Mouse (Mus musculus) CD4-positive, CD25-positive, alpha-beta regulatory T cell, adult 2 months (primary cell): Measurements from ENCODE around the gene Fbxl22.

Experiments used
- DNase-seq: peaks from one replicate; pipeline ENCODE4 v3.0.0-alpha.2; 2012; ENCODE audit warnings: low read depth, low spot score

Gene Fbxl22

DNA sequence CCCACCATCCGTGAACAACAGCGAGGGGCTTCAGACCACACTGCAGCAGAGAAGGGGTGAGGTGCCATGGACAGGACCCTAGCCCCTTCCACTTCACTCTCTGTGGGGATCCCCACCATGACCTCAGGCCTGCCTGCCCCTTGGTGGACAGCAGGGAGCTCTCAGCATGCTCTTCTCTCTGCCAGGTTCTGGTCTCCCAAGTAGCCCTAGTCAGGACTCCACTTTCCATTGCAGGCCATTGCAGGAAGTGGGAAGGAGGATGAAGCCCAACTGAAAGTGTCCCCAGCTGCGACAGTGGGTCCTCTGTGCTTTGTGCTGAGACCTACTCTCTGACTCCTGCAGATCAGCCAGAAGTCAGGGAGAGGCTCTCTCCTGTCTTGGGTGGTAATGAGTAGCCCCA lies 6.7 kb downstream of the Fbxl22 start:
- no peak for DNase-seq

DNA sequence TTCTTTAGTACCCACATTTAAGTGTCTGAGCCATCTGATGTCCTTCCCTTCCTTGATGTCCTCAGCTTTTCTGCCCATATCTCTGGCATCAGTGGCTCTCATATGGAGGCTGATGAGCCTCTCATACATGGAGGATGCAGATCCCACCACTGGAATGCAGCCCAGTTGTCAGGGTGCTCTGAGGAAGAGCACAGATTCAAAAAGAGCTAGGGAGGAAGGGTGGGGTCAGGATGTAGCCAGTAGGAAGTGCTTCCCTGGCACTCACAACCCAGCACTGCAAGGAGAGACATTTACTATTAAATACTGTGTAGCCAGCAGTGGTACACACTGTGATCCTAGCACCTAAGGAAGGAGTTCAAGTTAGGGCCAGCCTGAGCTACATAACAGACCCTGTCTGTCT lies 8.0 kb downstream of the Fbxl22 start:
- no peak for DNase-seq

DNA sequence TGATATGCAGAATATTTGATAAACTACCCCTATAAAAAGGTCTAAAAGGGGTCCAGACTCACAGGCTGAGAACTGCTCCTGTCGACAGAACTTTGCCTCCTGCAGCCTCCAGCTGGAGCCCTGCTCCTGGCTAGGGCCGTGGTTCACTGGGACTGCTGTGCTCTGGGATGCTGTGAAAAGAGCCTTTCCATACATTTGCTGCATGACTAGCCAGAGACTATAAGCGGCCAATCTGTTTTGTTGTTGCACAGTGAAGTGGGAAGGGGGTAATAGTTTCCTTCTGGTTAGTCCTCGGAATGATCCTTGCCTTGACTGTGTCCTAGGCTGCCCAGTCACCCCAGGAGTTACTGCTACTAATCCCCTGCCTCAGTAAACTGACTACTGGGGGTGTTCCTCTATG lies 8.4 kb downstream of the Fbxl22 start:
- DNase-seq = no peak

DNA sequence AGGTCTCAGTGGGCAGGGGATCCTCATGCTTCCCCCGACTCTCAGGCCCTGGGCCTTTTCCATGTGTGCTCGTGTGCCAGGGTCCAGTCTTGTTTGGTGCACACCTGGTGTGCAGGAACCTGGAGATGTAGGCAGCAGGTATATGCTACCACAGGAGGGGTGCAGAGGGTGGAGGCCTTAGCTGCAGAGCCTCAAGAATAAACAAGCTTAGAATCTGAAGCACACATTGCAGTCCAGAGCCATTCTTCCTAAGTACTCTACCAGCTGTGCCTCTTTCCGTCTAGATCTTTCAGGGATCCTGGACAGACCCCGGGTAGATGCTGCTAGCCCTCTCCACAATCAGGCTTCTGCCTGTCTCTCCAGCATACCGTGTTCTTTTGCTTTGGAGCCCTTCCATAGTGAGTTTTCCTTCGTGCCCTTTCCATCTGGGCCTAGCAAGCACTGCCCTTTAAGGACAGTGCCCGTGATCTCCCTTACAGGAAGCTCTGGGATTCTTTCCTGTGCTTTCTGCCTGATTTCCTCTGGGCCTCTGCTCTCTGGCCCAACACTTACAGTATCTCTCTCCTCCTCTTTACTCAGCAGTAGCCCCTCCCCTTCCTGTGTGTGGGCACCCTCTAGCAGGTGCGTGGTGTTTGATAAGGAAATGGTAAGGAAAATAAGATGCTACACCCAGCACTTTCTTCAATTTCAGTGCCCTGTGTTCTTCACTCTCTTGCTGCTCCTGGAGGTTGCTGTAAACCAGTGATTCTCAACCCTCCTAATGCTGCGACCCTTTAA lies 9.1 kb downstream of the Fbxl22 start:
- DNase-seq = peak; percentile 84

DNA sequence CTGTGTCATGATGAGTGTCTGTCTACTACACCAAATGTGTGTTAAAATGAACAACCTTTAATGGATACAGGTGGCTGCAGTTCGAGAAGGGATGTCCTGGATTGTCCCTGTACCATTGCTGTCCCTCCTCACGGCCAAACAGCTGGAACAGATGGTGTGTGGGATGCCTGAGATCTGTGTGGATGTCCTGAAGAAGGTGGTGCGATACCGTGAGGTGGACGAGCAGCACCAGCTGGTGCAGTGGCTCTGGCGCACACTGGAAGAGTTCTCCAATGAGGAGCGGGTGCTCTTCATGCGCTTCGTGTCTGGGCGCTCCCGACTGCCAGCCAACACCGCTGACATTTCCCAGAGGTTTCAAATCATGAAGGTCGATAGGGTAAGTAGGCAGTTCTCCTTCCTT lies 9.9 kb downstream of the Fbxl22 start:
- DNase-seq = no peak

DNA sequence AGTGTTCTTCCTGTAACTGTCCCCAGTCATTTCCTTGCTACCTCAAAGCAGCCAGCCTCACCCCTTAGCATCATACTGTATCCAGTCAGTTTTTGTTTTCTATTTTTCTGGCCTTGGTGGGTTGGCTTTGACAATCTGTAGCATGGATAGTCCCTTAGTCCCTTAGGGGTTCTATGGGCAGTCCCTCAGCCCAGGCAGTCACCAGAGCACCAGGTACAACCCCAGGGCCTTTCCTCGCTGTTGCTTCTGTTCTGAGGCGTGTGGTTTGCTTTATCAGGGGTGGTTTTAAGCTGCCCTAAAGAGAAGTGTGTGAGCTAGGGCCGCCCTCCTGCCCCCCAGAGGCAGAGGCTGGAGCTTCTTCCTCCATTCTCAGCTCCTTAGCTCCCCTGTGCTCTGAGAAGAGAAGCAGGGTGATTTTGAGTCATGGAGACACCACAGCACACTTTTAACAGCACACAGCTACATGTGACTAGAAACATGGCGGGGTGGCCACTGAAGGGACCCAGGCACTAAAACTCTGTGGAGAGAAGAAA lies 10.4 kb downstream of the Fbxl22 start:
- DNase-seq = peak; percentile 73

DNA sequence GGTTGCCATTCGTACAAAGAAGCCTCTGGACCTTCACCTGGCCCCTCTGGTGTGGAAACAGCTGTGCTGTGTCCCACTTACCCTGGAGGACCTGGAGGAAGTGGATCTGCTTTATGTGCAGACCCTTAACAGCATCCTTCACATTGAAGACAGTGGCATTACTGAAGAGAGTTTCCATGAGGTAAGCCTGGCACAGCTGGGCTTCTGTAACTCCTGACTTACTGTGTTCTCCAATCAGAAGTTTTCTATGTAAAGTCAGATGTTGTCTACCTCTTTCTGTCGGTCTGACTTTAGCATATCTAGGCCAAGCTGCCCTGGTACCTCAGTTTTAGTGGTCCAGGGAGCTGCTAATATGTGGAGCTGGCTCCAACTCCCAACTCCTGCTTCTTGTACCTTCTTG lies 13.1 kb downstream of the Fbxl22 start:
- DNase-seq = no peak

DNA sequence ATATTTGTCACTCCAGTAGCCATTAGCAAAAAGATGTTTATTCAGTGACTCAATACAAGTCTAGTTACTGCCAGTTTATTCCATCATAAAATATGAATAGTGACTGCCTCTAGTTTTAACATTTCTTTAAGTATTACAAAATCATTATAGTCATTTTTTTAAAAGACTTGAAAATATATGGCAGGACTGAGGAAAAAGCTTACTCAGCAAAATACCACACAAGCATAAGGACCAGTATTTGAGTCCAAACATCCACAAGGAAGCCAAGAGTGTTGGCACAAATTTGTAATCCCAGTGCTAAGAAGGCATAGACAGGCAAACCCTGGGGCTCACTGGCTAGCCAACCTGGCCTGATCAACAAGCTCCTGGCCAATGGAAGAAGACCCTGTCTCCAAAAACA lies 20.4 kb downstream of the Fbxl22 start:
- DNase-seq = no peak

DNA sequence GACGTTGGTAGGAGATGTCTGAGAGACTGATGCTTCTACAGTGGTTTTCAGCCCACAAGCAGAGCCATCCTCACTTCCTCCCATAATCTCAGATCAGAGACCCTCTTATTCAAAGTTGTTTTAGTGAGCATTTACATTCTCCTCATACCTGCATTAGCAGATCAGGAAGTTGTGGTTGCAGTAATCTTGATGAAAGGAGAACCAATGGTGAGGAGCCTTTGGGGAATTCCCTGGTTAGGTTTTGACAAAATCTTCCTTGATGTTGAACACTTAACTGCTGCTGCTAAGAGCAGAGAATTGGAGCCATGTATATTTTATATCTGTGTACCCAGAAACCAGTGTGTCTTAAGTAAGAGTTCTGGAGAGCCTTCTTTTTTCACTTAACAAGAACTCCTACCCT lies 22.0 kb downstream of the Fbxl22 start:
- peak; percentile 79 for DNase-seq

DNA sequence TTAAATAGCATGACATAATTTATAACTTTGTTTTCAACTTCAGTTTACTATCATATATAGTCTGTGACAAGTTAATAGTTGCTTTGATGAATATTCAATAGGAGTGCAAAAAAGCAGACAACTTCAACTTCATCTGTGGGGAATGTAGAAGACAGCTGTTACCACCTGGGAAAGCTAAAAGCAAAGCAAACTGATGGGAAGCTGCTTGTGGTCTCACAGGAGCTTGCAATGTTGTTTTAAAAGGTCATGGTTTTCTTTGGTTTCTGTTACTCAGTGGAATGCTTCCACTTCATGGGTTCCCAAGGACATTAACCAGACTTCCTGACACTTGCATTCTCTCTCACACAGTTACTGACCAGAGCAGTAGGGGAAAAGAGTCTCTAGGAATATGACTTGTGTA lies 25.6 kb downstream of the Fbxl22 start:
- DNase-seq = no peak

DNA sequence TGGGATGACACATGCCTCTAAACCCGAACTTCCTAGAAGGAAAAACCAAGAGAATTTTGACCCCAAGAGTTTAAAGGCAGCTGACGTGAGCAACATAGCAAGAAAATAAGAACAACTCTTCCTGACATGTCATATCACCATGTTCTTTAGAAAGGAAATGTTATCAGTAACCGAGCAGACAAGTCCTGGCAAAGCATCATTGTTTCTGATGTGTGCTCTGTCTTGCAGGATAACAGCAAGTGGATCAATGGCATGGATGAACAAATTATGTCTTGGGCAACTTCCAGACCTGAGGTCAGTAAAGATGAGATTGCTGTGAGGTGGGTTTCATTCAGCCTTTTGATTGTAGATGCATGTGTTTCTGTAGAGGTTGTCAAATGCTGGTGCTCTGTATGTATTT lies 31.0 kb downstream of the Fbxl22 start:
- no peak for DNase-seq

DNA sequence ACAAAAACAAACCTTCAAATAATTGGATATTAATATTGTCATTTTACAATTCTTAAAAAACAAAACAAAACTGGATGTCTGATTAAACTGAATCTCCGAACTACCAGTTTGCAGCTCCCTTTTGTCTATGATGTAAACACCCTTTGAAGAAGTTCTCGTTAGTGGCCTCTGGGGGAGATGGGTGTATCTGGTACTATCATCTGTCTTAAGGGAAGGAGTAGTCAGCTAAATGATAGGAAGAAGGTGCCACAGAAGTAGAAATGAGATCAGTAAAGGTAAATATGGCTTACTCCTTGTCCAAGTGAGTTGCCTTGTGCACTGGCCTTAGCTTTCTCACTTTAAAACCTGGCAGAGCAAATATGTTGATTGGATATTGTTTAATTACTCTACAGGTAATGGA lies 36.6 kb downstream of the Fbxl22 start:
- DNase-seq = no peak

DNA sequence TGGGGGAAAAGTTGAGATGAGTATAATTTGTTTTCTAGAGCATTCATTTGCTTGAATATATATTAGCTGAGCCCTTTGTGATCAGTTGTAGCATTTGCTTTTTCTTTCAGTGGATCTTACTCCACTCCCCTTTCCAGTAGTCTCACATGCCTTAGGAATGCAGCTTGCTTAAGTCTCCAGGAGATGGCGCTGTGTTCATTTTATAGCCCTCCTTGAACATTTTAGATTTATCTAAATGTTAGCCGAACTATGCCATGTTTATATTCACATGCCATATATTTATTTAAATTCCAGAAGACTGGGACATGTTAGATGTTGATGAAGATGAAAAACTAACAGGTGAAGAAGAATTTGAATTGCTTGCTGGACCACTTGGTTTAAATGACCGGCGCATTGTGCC lies 49.3 kb downstream of the Fbxl22 start:
- peak; percentile 83 for DNase-seq
